Mouse (Mus musculus) urinary bladder, adult 2 months (tissue): Measurements from ENCODE around the gene Tsga10ip. TPM values are rescaled to one million over a fixed set of nuclear protein-coding genes. Genes with fewer than 3 reads are reported as not detected.
"Not testable (repeated sequence)": the region's sequence is repeated elsewhere in the genome, so short reads cannot be mapped to it uniquely, and the experiment has no call there.

ENCODE experiments used
- DNase-seq: peaks from one replicate; pipeline ENCODE4 v3.0.0; 2022; ENCODE audit warnings: low spot score
- polyA plus RNA-seq: library from polyadenylated mRNA; depleted of rRNA; stranded (reverse); fragments of >200 nt; gene quantifications from 2 replicates; pipeline ENCODE4 v1.2.3, GENCODE M21; 2012

Tsga10ip gene
- polyA plus RNA-seq, 1 experiment: not detected

GRCm38 (mm10) chr19:5424092-5424781, 21.9 kb upstream of the Tsga10ip start:
- DNase-seq: peak; percentile 76

GRCm38 (mm10) chr19:5423561-5423960, 21.2 kb upstream of the Tsga10ip start:
- DNase-seq: no peak

- DNase-seq: no peak
These were observed 20.6 kb upstream of the Tsga10ip start for GRCm38 (mm10) chr19:5422895-5423443.

- no peak for DNase-seq
These were observed 19.9 kb upstream of the Tsga10ip start for GRCm38 (mm10) chr19:5422267-5422666.

- DNase-seq: no peak
These were observed 19.5 kb upstream of the Tsga10ip start for GRCm38 (mm10) chr19:5421784-5422183.

- no peak for DNase-seq
These were observed 18.3 kb upstream of the Tsga10ip start for GRCm38 (mm10) chr19:5420579-5420978.

GRCm38 (mm10) chr19:5419630-5420029, 17.3 kb upstream of the Tsga10ip start:
- DNase-seq: no peak

- DNase-seq: no peak
These were observed 16.6 kb upstream of the Tsga10ip start for GRCm38 (mm10) chr19:5418750-5419466.

- DNase-seq: no peak
These were observed 12.2 kb upstream of the Tsga10ip start for GRCm38 (mm10) chr19:5414534-5414957.

GRCm38 (mm10) chr19:5413840-5414239, 11.5 kb upstream of the Tsga10ip start:
- DNase-seq: no peak

- no peak for DNase-seq
These were observed 9.6 kb upstream of the Tsga10ip start for GRCm38 (mm10) chr19:5411961-5412360.

GRCm38 (mm10) chr19:5410641-5411040, 8.3 kb upstream of the Tsga10ip start:
- no peak for DNase-seq

- no peak for DNase-seq
These were observed 6.7 kb upstream of the Tsga10ip start for GRCm38 (mm10) chr19:5409068-5409467.

GRCm38 (mm10) chr19:5408057-5409001, 6.0 kb upstream of the Tsga10ip start:
- DNase-seq: no peak

GRCm38 (mm10) chr19:5407133-5407532, 4.8 kb upstream of the Tsga10ip start:
- no peak for DNase-seq

GRCm38 (mm10) chr19:5406531-5407126, 4.3 kb upstream of the Tsga10ip start:
- not testable (repeated sequence) for DNase-seq

- no peak for DNase-seq
These were observed 3.6 kb upstream of the Tsga10ip start for GRCm38 (mm10) chr19:5405924-5406323.

GRCm38 (mm10) chr19:5401073-5401472, 1.3 kb downstream of the Tsga10ip start:
- not testable (repeated sequence) for DNase-seq

GRCm38 (mm10) chr19:5395371-5395770, 7.0 kb downstream of the Tsga10ip start:
- no peak for DNase-seq

GRCm38 (mm10) chr19:5394168-5394567, 8.2 kb downstream of the Tsga10ip start:
- no peak for DNase-seq

- peak; percentile 47 for DNase-seq
These were observed 9.4 kb downstream of the Tsga10ip start for GRCm38 (mm10) chr19:5392892-5393291.
